Mouse (Mus musculus): ENCODE results near the gene Nup153. TPM values are rescaled to one million over a fixed set of nuclear protein-coding genes. Genes with fewer than 3 reads are reported as not detected.

The Nup153 gene
- polyA plus RNA-seq, 1 experiment, result 164 TPM

GRCm38 (mm10) chr13:46634133-46634488, 93.6 kb downstream of the Nup153 start:
- Histone ChIP-seq H3K36me3 (ENCODE audit: control insufficient read depth, insufficient read depth, low read length) (no peaks in the 10 kb centered on the region), H3K27me3 (ENCODE audit: control insufficient read depth, insufficient read depth, low read length) (no peaks in the 10 kb centered on the region), H3K4me3 (ENCODE audit: control insufficient read depth, insufficient read depth, low read length) (no peak overlapping the region), H3K4me1 (replicated peaks; ENCODE audit: control insufficient read depth, insufficient read depth, low read length) (peaks cover 3% of the 10 kb centered on the region), H3K27ac (ENCODE audit: control insufficient read depth, insufficient read depth, low read length) (no peak overlapping the region)
- DNase-seq, result no peak
- no peak for TF ChIP-seq POLR2A (IDR thresholded peaks at IDR 0.05; ENCODE audit: control insufficient read depth, extremely low read depth, insufficient read depth, low read length, poor library complexity)
- no peak for TF ChIP-seq CTCF (IDR thresholded peaks at IDR 0.05; ENCODE audit: borderline replicate concordance, control insufficient read depth, extremely low read depth, insufficient read depth, low read length, poor library complexity)
- 21% methylated on average over 6 of the region's 6 CpGs for WGBS

GRCm38 (mm10) chr13:46633320-46634132, 94.2 kb downstream of the Nup153 start:
- TF ChIP-seq POLR2A (IDR thresholded peaks at IDR 0.05; ENCODE audit: control insufficient read depth, extremely low read depth, insufficient read depth, low read length, poor library complexity), result no peak
- TF ChIP-seq CTCF (IDR thresholded peaks at IDR 0.05; ENCODE audit: borderline replicate concordance, control insufficient read depth, extremely low read depth, insufficient read depth, low read length, poor library complexity), result no peak
- 84% methylated on average over 18 of the region's 18 CpGs for WGBS
- DNase-seq, result no peak
- H3K4me1 ChIP-seq (replicated peaks; ENCODE audit: control insufficient read depth, insufficient read depth, low read length), result peaks cover 3% of the 10 kb centered on the region
- H3K4me3 ChIP-seq (ENCODE audit: control insufficient read depth, insufficient read depth, low read length), result no peak overlapping the region
- H3K36me3 ChIP-seq (ENCODE audit: control insufficient read depth, insufficient read depth, low read length), result no peaks in the 10 kb centered on the region
- no peak overlapping the region for H3K27ac ChIP-seq (ENCODE audit: control insufficient read depth, insufficient read depth, low read length)
- H3K27me3 ChIP-seq (ENCODE audit: control insufficient read depth, insufficient read depth, low read length), result no peaks in the 10 kb centered on the region

GRCm38 (mm10) chr13:46632796-46633195, 94.9 kb downstream of the Nup153 start:
- Histone ChIP-seq H3K27ac (ENCODE audit: control insufficient read depth, insufficient read depth, low read length) (no peak overlapping the region), H3K27me3 (ENCODE audit: control insufficient read depth, insufficient read depth, low read length) (no peaks in the 10 kb centered on the region), H3K4me1 (replicated peaks; ENCODE audit: control insufficient read depth, insufficient read depth, low read length) (peaks cover 3% of the 10 kb centered on the region), H3K4me3 (ENCODE audit: control insufficient read depth, insufficient read depth, low read length) (no peak overlapping the region), H3K36me3 (ENCODE audit: control insufficient read depth, insufficient read depth, low read length) (no peaks in the 10 kb centered on the region)
- 89% methylated on average over 4 of the region's 4 CpGs for WGBS
- DNase-seq, result no peak
- no peak for TF ChIP-seq CTCF (IDR thresholded peaks at IDR 0.05; ENCODE audit: borderline replicate concordance, control insufficient read depth, extremely low read depth, insufficient read depth, low read length, poor library complexity)
- no peak for TF ChIP-seq POLR2A (IDR thresholded peaks at IDR 0.05; ENCODE audit: control insufficient read depth, extremely low read depth, insufficient read depth, low read length, poor library complexity)

Other genes with a start within 250 kb of the Nup153 start
- gene Cap2, start 226.1 kb downstream of the Nup153 start, polyA plus RNA-seq (2012; rRNA removed), result 2.8 and 12.9 TPM in 2 replicates
- gene Fam8a1, start 58.4 kb downstream of the Nup153 start, polyA plus RNA-seq (2012; rRNA removed), result 16.0 and 24.9 TPM in 2 replicates
- gene Kif13a, start 201.9 kb upstream of the Nup153 start, polyA plus RNA-seq (2012; rRNA removed), result 6.3 and 6.4 TPM in 2 replicates

All from thymus, adult 2 months (tissue).